Mouse (Mus musculus) stomach, embryonic 15.5 days (tissue): ENCODE results near the gene C1qb. TPM values are rescaled to one million over a fixed set of nuclear protein-coding genes. Genes with fewer than 3 reads are reported as not detected.

Source experiments
- polyA plus RNA-seq: library from polyadenylated mRNA; unstranded; fragments of >200 nt; fragmentation: Nextera tagmentation; extraction: Ambion mirVana; gene quantifications from 2 replicates; pipeline ENCODE4 v1.2.1, GENCODE M21; 2015

The C1qb gene
- polyA plus RNA-seq, 1 experiment from 2014 or later, result 62.8 TPM

Other genes starting within 250 kb of the C1qb start
- 8.6 and 10.6 TPM in 2 replicates for gene Ephb2, start 50.2 kb downstream of the C1qb start, polyA plus RNA-seq
- gene C1qc, start 6.9 kb upstream of the C1qb start, polyA plus RNA-seq, result 34.2 and 37.5 TPM in 2 replicates
- 54.3 and 70.7 TPM in 2 replicates for gene C1qa, start 12.6 kb upstream of the C1qb start, polyA plus RNA-seq
- gene Epha8, start 70.6 kb upstream of the C1qb start, polyA plus RNA-seq, result 0.95 and 1.0 TPM in 2 replicates
- 3.5 and 3.9 TPM in 2 replicates for gene Zbtb40, start 162.6 kb upstream of the C1qb start, polyA plus RNA-seq